Mouse (Mus musculus) forebrain, postnatal 0 days (tissue): ENCODE results near the gene Mrm3. TPM values are rescaled to one million over a fixed set of nuclear protein-coding genes. Genes with fewer than 3 reads are reported as not detected.
A peak's percentile ranks its signal among the peaks of the same experiment; 100 is the strongest.
"Not testable (repeated sequence)": the region's sequence is repeated elsewhere in the genome, so short reads cannot be mapped to it uniquely, and the experiment has no call there.

ENCODE experiments used
- ATAC-seq: fragments of 200-750 bp; cut with Nextera tagmentation; 2 replicates; pipeline ENCODE4 v1.8.0; 2017; ENCODE audit warnings: mild to moderate bottlenecking, moderate library complexity
- DNase-seq: peaks from one replicate; pipeline ENCODE4 v3.0.0-alpha.2; 2015
- H3K27ac ChIP-seq: fragments of 300-500 bp; sonication (generic); 2 replicates; pipeline ENCODE4 v1.5.1; 2014; ENCODE audit warnings: low read depth, mild to moderate bottlenecking, antibody characterized with exemption, low read length, moderate library complexity, mixed read lengths
- H3K27me3 ChIP-seq: fragments of 300-500 bp; sonication (generic); 2 replicates; pipeline ENCODE4 v1.6.1; 2014; ENCODE audit warnings: mild to moderate bottlenecking, low read length, mixed read lengths; ENCODE audit not compliant: insufficient read depth
- H3K36me3 ChIP-seq: fragments of 300-500 bp; sonication (generic); 2 replicates; pipeline ENCODE4 v1.6.1; 2014; ENCODE audit warnings: mild to moderate bottlenecking, moderate library complexity; ENCODE audit not compliant: insufficient read depth
- H3K4me1 ChIP-seq: fragments of 300-500 bp; sonication (generic); 2 replicates; pipeline ENCODE4 v1.6.1; 2014; ENCODE audit warnings: antibody characterized with exemption; ENCODE audit not compliant: insufficient read depth
- H3K4me2 ChIP-seq: fragments of 300-500 bp; sonication (generic); 2 replicates; pipeline ENCODE4 v1.6.1; 2014; ENCODE audit warnings: low read depth, mild to moderate bottlenecking, moderate library complexity
- H3K4me3 ChIP-seq: fragments of 300-500 bp; sonication (generic); 2 replicates; pipeline ENCODE4 v1.5.1; 2014; ENCODE audit warnings: low read depth, low read length, mixed read lengths
- H3K9ac ChIP-seq: fragments of 300-500 bp; sonication (generic); 2 replicates; pipeline ENCODE4 v1.6.1; 2014; ENCODE audit warnings: mild to moderate bottlenecking
- H3K9me3 ChIP-seq: fragments of 300-500 bp; sonication (generic); 2 replicates; pipeline ENCODE4 v1.6.1; 2016; ENCODE audit warnings: low read length
- CTCF ChIP-seq: sonication (generic); IDR thresholded peaks from 2 replicates; pipeline ENCODE4 v1.5.1; 2016; ENCODE audit warnings: antibody characterized with exemption, control low read depth, low read depth
- WGBS: fragments of 180-500 bp; shearing (Covaris S2); extraction: QIAGEN DNeasy Blood & Tissue Kit; methylation state at CpG from one replicate; pipeline ENCODE4 v1.1.7; 2014; 5-methylcytosine and 5-hydroxymethylcytosine counted together
- polyA plus RNA-seq: library from polyadenylated mRNA; unstranded; fragments of >200 nt; fragmentation: Nextera tagmentation; extraction: Ambion mirVana; gene quantifications from 2 replicates; pipeline ENCODE4 v1.2.1, GENCODE M21; 2015
- total RNA-seq: library from RNA; depleted of rRNA; stranded (reverse); fragments of >200 nt; gene quantifications from 2 replicates; pipeline ENCODE4 v1.2.3, GENCODE M21; 2014

The Mrm3 gene
- total and polyA plus RNA-seq, 2 experiments from 2014 or later, result 18.2 to 22.2 TPM

DNA sequence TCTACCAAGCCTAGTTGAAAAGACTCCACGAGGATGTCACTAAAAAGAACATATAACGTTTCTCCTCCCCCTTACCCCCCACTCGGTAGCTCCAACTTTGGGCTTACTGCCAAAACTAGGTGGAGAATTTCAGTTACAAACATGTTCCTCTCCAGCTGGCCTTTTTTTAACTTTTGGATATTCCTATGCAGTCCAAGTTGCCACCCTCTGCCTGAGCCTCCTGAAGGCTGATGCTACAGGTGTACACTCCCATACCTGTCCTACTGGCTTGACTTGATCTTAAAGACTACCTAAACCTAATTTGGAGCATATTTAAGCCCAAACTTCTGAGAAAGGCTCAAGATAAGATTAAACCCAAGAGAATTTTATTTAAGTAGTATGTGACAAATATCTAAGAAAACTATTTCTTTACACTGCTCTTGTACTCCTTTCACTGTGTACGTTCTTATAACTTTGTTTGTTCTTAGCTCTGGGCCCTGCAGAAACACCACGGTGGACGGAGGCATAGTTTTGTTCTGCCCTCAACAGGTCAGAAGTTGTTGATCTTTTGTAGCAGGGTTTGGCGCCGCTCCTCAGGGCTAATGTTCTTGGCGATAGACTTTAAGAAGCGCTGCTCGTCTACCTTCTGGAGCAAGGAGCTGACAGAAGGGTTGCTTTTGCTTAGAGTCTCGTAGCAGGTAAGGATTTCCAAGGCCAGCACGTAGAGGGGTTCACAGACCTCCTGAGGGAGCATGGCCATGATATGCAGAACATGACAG lies 33.1 kb upstream of the Mrm3 start:
- no peak overlapping the region for H3K4me2 ChIP-seq
- H3K36me3 ChIP-seq, result peaks cover 65% of the 10 kb centered on the region
- WGBS, result 82% methylated on average over 13 of the region's 13 CpGs
- DNase-seq (no peak), ATAC-seq (no peak)
- no peaks in the 10 kb centered on the region for H3K4me1 ChIP-seq
- H3K27ac ChIP-seq, result no peak overlapping the region
- no peaks in the 10 kb centered on the region for H3K27me3 ChIP-seq
- no peak for TF ChIP-seq CTCF
- H3K9ac ChIP-seq, result no peak overlapping the region
- H3K4me3 ChIP-seq, result no peak overlapping the region
- H3K9me3 ChIP-seq, result no peaks in the 10 kb centered on the region

DNA sequence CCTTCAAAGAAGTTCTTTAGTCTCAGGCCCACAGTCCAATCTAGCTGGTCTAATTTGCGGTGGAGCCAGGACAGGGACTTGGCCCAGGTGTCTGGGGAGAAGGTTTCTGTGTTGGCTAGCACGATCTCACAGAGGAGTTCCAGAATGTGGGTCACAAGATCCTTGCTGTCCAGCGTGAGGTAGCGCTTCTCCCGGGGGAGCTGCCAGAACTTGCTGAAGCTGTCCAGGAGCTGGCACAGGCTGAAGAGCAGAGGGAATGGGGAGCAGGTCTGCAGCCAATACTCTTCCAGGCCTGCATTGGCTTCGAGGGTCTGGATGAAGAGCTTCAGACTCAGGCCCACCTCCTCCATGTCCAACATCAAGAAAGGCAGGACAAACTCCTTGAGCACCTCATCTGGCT lies 31.9 kb upstream of the Mrm3 start:
- not testable (repeated sequence) for ATAC-seq, H3K27me3 ChIP-seq, H3K27ac ChIP-seq, DNase-seq, H3K9ac ChIP-seq, H3K4me2 ChIP-seq, H3K4me1 ChIP-seq, H3K9me3 ChIP-seq, H3K4me3 ChIP-seq
- H3K36me3 ChIP-seq, result peaks cover 53% of the 10 kb centered on the region
- 90% methylated on average over 5 of the region's 6 CpGs for WGBS

DNA sequence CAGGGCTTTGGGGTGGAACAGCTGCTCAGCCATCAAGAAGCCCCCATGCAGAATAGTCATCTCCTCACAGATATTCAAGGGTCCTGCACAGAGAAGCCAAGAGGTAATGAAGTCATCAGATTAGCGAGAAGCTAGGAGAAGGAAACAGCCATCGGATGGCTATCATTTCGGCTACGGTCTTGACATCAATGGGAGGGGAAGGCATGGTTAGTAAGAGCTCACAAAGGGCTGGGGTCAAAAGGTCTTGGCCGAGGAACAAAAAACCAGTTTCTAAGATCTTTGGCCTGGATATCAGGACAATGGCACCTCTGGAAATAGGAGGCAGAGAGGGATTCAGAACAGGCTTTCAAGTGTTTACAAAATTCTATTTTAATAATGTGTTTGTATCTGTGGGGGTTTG lies 29.7 kb upstream of the Mrm3 start:
- ATAC-seq (no peak), DNase-seq (no peak)
- no peaks in the 10 kb centered on the region; the same call in 1 of the 2 replicates for H3K4me1 ChIP-seq
- 49% methylated on average over 5 of the region's 5 CpGs for WGBS
- no peak overlapping the region for H3K4me2 ChIP-seq
- no peak overlapping the region for H3K9ac ChIP-seq
- no peak overlapping the region for H3K4me3 ChIP-seq
- H3K27ac ChIP-seq, result no peak overlapping the region
- H3K9me3 ChIP-seq, result no peaks in the 10 kb centered on the region
- peaks cover 32% of the 10 kb centered on the region for H3K36me3 ChIP-seq
- H3K27me3 ChIP-seq, result no peaks in the 10 kb centered on the region
- no peak for TF ChIP-seq CTCF

DNA sequence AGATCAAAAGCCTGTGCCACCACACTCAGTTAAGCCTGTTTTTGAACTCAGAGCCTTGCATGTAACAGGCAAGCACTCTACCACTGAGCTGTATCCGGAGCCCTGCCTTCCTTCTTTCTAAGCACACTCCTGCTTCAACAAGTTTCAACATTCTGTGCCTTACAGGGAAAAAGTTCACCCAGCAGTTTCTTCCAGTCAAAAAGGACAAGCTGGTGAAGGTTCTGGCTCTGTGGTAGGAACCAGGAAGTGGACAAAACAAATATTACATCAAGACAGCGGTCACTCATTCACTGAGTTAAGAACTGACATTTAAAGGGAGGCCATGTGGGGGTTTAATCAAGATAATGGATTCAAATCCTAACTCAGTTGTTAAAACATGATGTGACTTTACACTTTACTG lies 28.5 kb upstream of the Mrm3 start:
- 96% methylated on average over 2 of the region's 2 CpGs for WGBS
- DNase-seq (no peak), ATAC-seq (no peak)
- Histone ChIP-seq H3K27me3 (no peaks in the 10 kb centered on the region), H3K4me2 (no peak overlapping the region), H3K4me3 (no peak overlapping the region), H3K9ac (no peak overlapping the region), H3K36me3 (peaks cover 30% of the 10 kb centered on the region), H3K9me3 (no peaks in the 10 kb centered on the region), H3K4me1 (no peaks in the 10 kb centered on the region; the same call in 1 of the 2 replicates), H3K27ac (no peak overlapping the region)
- TF ChIP-seq CTCF, result no peak

DNA sequence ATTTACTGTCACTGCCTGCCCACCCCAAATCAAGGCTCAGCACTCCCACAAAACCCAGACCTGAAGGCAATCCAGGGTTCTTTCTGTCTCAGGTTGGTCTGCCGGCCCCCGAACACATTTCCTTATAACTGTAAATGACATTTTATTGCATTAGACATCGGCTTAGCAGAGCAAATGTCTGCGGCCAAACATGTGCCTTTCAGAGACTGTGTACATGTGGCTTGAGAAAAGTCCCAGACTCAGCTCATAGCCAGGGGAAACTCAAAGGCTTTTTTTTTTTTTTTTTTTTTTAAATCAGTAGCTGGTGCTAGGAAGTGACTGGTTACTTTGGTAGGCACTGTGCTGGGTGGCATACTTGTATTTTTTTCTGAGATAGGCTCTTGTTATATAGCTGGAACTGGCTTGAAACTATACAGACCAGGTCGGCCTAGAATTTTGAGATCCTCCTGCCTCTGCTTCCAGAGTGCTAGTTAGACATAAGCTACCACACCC lies 27.4 kb upstream of the Mrm3 start:
- 94% methylated on average over 5 of the region's 5 CpGs for WGBS
- Histone ChIP-seq H3K9ac (no peak overlapping the region), H3K27me3 (no peaks in the 10 kb centered on the region), H3K4me3 (no peak overlapping the region), H3K27ac (no peak overlapping the region), H3K36me3 (peaks cover 29% of the 10 kb centered on the region), H3K9me3 (no peaks in the 10 kb centered on the region), H3K4me1 (no peaks in the 10 kb centered on the region; the same call in 1 of the 2 replicates), H3K4me2 (peak overlapping the region; percentile 64; the same call in 1 of the 2 replicates)
- no peak for DNase-seq
- ATAC-seq, result no peak
- TF ChIP-seq CTCF, result no peak

DNA sequence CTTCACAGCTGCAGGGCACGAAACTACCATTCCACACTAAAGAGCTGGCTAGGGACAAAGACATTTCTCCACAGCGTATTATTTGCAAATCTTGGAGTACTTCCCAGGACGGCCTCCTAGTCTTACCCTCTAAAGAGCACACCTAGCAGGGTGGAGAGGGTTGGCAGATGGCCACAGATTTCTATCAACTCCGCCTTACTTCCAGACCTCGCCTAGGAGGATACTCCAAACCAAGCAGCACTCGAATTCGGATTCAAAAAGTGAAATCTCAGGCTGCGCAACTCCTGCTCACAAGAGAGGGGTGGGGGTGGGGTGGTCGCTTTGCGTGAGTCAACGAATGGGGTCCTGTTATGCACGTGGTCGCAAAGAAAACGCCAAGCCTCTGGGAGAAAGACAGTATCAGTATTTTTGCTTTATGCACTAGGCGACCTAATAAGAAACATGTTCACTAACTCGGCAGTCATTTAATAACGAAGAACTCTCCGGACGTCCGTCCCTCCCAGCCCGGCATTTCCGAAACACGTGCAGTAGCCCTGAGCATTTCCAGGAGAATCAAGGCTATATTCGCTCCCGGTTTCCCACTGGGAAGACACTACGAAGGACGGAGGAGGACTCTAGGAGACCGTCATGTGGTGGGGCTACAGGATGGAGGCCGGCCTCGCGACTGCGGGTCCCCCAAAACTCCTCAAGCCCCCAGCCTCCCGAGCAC lies 26.7 kb upstream of the Mrm3 start:
- Histone ChIP-seq H3K4me3 (peak overlapping the region; percentile 67), H3K4me1 (no peaks in the 10 kb centered on the region; the same call in 1 of the 2 replicates), H3K27me3 (no peaks in the 10 kb centered on the region), H3K27ac (peak overlapping the region; percentile 89), H3K36me3 (peaks cover 30% of the 10 kb centered on the region), H3K4me2 (peak overlapping the region; percentile 64), H3K9ac (peak overlapping the region; percentile 86), H3K9me3 (no peaks in the 10 kb centered on the region)
- no peak for TF ChIP-seq CTCF
- 1% methylated on average over 33 of the region's 33 CpGs for WGBS
- ATAC-seq, result peak; percentile 62
- peak; percentile 72 for DNase-seq

DNA sequence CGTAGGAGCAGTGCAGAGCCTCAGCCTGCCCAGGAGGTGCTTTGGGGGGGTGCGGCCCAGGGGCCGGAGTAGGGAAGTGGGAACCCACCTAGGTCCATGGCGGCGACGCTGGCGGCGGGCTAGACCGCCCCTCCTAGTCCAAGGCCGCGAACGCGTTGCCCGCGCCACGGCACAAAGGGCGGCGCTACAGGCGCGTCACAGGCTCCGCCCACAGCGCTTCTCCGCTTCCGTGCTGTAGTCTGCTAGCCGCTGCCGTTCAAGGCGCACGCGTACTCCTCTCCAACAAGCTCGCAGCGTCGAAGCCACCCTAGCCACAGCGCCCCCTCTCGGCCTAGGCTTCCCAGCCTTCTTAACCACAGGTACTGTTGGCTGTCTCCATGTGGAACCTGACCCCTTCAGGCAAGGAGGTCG lies 26.1 kb upstream of the Mrm3 start, which contains the start of the genes Dbil5 and Gemin4:
Gene Dbil5, plus strand, starts transcription at position 219 of the 411 bp plus-strand sequence.
Gene Gemin4, minus strand, starts transcription at position 275 of the 411 bp plus-strand sequence.
- H3K36me3 ChIP-seq, result peaks cover 29% of the 10 kb centered on the region
- WGBS, result 4% methylated on average over 35 of the region's 35 CpGs

More for the DNA sequence above, 26.1 kb upstream of the Mrm3 start, which contains the start of the genes Dbil5 and Gemin4:
- DNase-seq, result peak; percentile 98
- Histone ChIP-seq H3K9ac (peak within 1 kb of the TSS; percentile 86), H3K4me3 (peak within 1 kb of the TSS; percentile 67), H3K27ac (peak within 1 kb of the TSS; percentile 89), H3K4me2 (peak within 1 kb of the TSS; percentile 64), H3K9me3 (no peaks in the 10 kb centered on the region), H3K4me1 (no peaks in the 10 kb centered on the region; the same call in 1 of the 2 replicates), H3K27me3 (no peaks in the 10 kb centered on the region)
- peak; percentile 99 for TF ChIP-seq CTCF
- peak; percentile 99 for ATAC-seq
